Mouse (Mus musculus) bone marrow, adult 2 months (tissue): ENCODE results near the gene Fam166a.

Experiments
- CTCF ChIP-seq: fragments of 200-500 bp; IDR thresholded peaks from 2 replicates; pipeline ENCODE4 v1.5.1; 2011; ENCODE audit warnings: low read length, control low read depth; ENCODE audit not compliant: control insufficient read depth, insufficient read depth
- POLR2A ChIP-seq: fragments of 200-500 bp; IDR thresholded peaks from 2 replicates; pipeline ENCODE4 v1.6.1; 2011; ENCODE audit warnings: low read depth, mild to moderate bottlenecking, control low read depth, low read length, borderline replicate concordance; ENCODE audit not compliant: control insufficient read depth

DNA sequence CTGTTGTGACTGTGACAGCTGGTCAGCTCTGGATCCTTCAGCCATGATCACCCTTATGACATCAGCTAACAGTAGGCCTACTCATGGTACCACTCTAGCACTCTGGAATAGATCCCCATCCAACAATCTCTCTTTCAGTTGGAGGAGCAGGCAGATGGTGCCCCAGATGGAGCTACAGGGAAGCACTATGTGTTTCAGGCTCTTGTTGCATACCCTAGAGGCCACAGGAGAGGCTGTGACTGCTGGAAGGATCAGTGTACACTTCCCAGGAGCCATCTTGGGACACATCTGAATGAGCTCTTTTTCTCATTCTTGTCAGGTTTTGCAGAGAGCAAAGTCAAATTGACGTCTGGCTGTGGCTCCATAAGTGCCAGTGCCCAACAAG is 46.8 kb upstream of the Fam166a start:
- TF ChIP-seq CTCF = no peak
- TF ChIP-seq POLR2A = no peak
